Mouse (Mus musculus) G1E (cell line): ENCODE data around the gene Bpi. TPM values are rescaled to one million over a fixed set of nuclear protein-coding genes. Genes with fewer than 3 reads are reported as not detected.

ENCODE experiments used
- ATAC-seq: 2 replicates; pipeline ENCODE4 v1.8.0; 2016; ENCODE audit warnings: mild to moderate bottlenecking; ENCODE audit not compliant: insufficient number of reproducible peaks, poor library complexity, low FRiP score, severe bottlenecking; ENCODE audit errors: extremely low read depth
- DNase-seq: peaks from one replicate; pipeline ENCODE4 v3.0.0; 2012; ENCODE audit warnings: low spot score
- H3K27me3 ChIP-seq: 2 replicates; pipeline ENCODE4 v1.6.1; 2012; ENCODE audit warnings: mild to moderate bottlenecking, low read length, inconsistent platforms; ENCODE audit not compliant: insufficient read depth
- H3K36me3 ChIP-seq: replicated peaks from 2 replicates; pipeline ENCODE3; 2012; ENCODE audit warnings: mild to moderate bottlenecking, inconsistent platforms
- H3K4me1 ChIP-seq: 2 replicates; pipeline ENCODE4 v1.6.1; 2012; ENCODE audit warnings: low read depth, low read length, inconsistent platforms, mixed read lengths; ENCODE audit not compliant: insufficient read depth
- H3K4me3 ChIP-seq: 2 replicates; pipeline ENCODE4 v1.5.1; 2012; ENCODE audit warnings: low read depth, mild to moderate bottlenecking, inconsistent platforms, low read length, moderate library complexity, mixed read lengths
- H3K9me3 ChIP-seq: replicated peaks from 2 replicates; pipeline ENCODE4 v1.6.1; 2012; ENCODE audit warnings: inconsistent platforms
- CTCF ChIP-seq: IDR thresholded peaks from 2 replicates; pipeline ENCODE4 v1.5.1; 2012; ENCODE audit warnings: low read depth, low read length, inconsistent platforms, mixed read lengths
- GATA1 ChIP-seq: IDR thresholded peaks from 2 replicates; pipeline ENCODE4 v1.6.1; 2012; ENCODE audit warnings: borderline replicate concordance, low read length, inconsistent platforms, mixed read lengths
- GATA2 ChIP-seq: IDR thresholded peaks from 2 replicates; pipeline ENCODE4 v1.6.1; 2012; ENCODE audit warnings: low read depth, low read length, inconsistent platforms, borderline replicate concordance
- POLR2AphosphoS5 ChIP-seq: IDR thresholded peaks from 2 replicates; pipeline ENCODE4 v1.6.1; 2012; ENCODE audit warnings: low read depth, low read length, inconsistent platforms; ENCODE audit not compliant: insufficient replicate concordance
- TAL1 ChIP-seq: conservative IDR thresholded peaks from 2 replicates; pipeline ENCODE4 v1.6.1; 2012; ENCODE audit warnings: low read depth, low read length, inconsistent platforms, mixed read lengths
- polyA plus RNA-seq: library from polyadenylated mRNA; stranded (reverse); fragments of >175 nt; gene quantifications from 2 replicates; pipeline ENCODE4 v1.2.3, GENCODE M21; 2012
- total RNA-seq, 2 experiments: library from RNA; stranded (forward) in 1 of 2; stranded (reverse) in 1 of 2; fragments of 200-1000 nt in 1 of 2; fragments of >200 nt in 1 of 2; fragmentation: Nextera tagmentation in 1 of 2; gene quantifications; 2 replicates each; pipeline ENCODE4 v1.2.3; 2014 to 2017

The Bpi gene
- total RNA-seq (2014; fragmentation: Nextera tagmentation) (not detected in 2 replicates), total RNA-seq (2017) (not detected in 2 replicates), polyA plus RNA-seq (not detected in 2 replicates)

DNA sequence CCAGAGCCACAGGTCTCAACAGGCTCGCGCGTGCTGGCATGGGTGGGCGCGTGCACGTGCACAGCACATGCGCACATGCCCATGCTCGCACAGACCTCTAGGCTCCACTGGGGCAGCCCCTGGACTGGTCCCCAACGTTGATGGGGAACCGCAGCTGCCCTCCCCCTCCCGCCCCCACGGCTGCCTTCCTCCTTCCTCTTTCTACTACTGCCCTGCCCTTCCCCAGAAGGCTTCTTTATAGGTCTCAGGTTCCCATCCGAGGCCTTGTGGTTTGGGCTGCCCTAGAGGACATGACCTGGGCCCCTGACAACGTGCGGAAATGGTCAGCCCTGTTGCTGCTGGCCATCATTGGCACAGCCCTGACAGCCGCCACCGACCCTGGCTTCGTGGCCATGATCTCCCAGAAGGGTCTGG is at the start of gene Bpi:
Gene Bpi, plus strand, starts transcription at position 90 of the 414 bp plus-strand sequence.
- Histone ChIP-seq H3K36me3 (no peaks in the 10 kb centered on the region), H3K4me1 (peaks cover 6% of the 10 kb centered on the region; the same call in 1 of the 2 replicates), H3K4me3 (no peak within 1 kb of the TSS), H3K27me3 (peaks cover 12% of the 10 kb centered on the region), H3K9me3 (no peaks in the 10 kb centered on the region)
- no peak for ATAC-seq
- TF ChIP-seq POLR2AphosphoS5 (no peak), CTCF (no peak), GATA1 (no peak), TAL1 (no peak), GATA2 (no peak)
- DNase-seq, result no peak

DNA sequence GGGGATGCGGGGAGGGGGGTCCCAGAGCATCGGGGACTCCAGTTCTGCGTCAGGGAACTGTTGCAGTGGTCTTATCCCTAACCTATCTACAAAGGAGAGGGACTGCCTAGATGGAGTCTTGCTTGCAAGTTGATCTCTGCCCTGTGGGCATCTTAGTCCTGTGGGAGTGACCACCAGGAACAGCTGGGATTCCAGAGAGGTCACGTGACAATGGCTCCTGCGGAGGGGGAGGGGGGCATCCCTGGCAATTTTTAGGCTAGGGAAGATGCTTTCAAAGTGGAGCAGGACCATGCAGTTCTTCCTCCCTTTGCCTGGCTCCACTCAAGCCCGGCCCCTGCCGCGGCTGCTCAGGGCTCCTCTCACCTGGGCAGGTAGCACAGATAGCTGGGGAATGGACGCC is 48.1 kb upstream of the Bpi start:
- ATAC-seq, result no peak
- Histone ChIP-seq H3K27me3 (peaks cover 28% of the 10 kb centered on the region), H3K9me3 (no peaks in the 10 kb centered on the region), H3K36me3 (no peaks in the 10 kb centered on the region), H3K4me1 (no peaks in the 10 kb centered on the region), H3K4me3 (no peak overlapping the region)
- TF ChIP-seq POLR2AphosphoS5 (no peak), TAL1 (no peak)
- DNase-seq, result no peak

DNA sequence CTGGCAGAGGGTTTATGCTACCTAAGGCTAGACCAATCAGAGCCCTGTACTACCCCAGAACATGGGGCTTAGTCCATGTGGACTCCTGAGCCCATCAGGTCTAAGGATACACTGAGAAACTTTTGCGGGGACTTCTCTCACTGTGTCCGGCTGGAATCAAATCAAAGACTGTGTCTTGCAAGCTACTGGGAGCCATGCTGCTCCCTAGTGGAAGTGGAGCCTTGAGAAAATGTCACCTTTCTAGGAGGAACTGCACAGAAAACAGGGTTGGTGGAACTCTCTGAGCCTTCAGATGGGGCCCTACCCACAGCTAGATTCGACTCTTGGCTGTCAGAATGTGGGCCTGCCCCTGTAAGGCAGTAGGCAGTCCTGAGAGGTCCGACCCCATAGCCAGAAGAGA is 47.4 kb upstream of the Bpi start:
- Histone ChIP-seq H3K36me3 (no peaks in the 10 kb centered on the region), H3K4me1 (no peaks in the 10 kb centered on the region), H3K9me3 (no peaks in the 10 kb centered on the region), H3K27me3 (peaks cover 28% of the 10 kb centered on the region), H3K4me3 (no peak overlapping the region)
- TF ChIP-seq TAL1 (no peak), CTCF (peak; percentile 44; the same call in 1 of the 2 replicates), POLR2AphosphoS5 (no peak), GATA1 (no peak), GATA2 (no peak)
- DNase-seq (no peak), ATAC-seq (no peak)

DNA sequence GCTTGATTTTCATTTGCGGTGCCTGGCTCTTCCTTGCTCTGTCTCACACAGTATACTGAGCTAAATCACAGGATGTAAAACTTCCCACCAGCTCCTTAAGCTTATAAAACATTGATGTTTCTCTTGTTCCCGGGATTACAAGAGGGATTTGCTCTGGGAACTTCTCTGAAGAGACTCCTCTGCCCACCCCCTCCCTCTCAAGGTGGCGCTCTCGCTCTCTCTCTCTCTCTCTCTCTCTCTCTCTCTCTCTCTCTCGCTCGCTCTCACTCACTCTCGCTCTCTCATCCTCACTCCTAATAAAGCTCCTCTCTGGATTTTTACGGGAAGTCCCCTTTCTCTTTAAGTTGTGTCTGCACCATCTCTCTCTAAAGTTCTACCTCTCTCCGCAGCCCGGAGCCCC is 46.9 kb upstream of the Bpi start:
- no peaks in the 10 kb centered on the region for H3K9me3 ChIP-seq
- no peak for ATAC-seq
- H3K27me3 ChIP-seq, result peaks cover 28% of the 10 kb centered on the region
- no peaks in the 10 kb centered on the region for H3K4me1 ChIP-seq
- no peaks in the 10 kb centered on the region for H3K36me3 ChIP-seq
- no peak overlapping the region for H3K4me3 ChIP-seq
- TF ChIP-seq TAL1 (no peak), CTCF (no peak), GATA1 (no peak), GATA2 (no peak), POLR2AphosphoS5 (no peak)
- DNase-seq, result no peak

DNA sequence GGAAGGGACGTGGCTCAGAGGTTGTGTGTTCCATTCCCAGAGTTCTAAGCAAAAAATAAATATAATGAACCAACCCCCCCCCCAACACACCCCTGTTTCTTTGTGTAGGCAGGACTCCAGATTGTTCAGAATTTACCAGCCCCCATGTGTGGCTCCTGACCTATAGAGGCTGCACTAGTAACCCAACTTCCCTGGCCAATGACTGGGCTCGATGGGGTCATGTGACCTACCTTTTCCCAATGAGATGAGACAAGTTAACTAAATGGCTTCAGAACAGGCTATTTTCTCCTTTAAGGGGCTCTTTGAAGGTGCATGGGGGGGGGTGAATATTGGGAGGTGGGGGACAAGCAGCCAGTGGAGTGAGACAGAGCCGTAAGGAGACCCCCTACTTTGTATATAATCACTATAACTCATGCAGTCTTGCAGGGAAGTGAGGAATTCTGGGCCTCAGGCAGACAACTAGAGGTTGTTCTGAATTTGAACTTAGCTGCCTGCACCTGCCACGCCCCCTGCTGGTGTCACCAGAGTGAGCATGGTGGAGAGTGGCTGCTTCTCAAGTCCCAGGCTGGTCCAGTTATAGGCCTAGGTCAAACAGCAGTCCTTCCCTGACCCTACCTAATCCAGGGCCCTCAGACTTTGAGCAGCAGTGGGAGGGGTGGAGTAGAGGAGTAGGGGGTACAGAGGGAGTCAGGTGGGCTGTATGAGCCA is 46.0 kb upstream of the Bpi start:
- H3K36me3 ChIP-seq, result no peaks in the 10 kb centered on the region
- no peak overlapping the region for H3K4me3 ChIP-seq
- ATAC-seq, result no peak
- peaks cover 28% of the 10 kb centered on the region for H3K27me3 ChIP-seq
- TF ChIP-seq TAL1 (no peak), GATA2 (no peak), POLR2AphosphoS5 (no peak), CTCF (no peak), GATA1 (no peak)
- H3K9me3 ChIP-seq, result no peaks in the 10 kb centered on the region
- no peak for DNase-seq
- H3K4me1 ChIP-seq, result no peaks in the 10 kb centered on the region

DNA sequence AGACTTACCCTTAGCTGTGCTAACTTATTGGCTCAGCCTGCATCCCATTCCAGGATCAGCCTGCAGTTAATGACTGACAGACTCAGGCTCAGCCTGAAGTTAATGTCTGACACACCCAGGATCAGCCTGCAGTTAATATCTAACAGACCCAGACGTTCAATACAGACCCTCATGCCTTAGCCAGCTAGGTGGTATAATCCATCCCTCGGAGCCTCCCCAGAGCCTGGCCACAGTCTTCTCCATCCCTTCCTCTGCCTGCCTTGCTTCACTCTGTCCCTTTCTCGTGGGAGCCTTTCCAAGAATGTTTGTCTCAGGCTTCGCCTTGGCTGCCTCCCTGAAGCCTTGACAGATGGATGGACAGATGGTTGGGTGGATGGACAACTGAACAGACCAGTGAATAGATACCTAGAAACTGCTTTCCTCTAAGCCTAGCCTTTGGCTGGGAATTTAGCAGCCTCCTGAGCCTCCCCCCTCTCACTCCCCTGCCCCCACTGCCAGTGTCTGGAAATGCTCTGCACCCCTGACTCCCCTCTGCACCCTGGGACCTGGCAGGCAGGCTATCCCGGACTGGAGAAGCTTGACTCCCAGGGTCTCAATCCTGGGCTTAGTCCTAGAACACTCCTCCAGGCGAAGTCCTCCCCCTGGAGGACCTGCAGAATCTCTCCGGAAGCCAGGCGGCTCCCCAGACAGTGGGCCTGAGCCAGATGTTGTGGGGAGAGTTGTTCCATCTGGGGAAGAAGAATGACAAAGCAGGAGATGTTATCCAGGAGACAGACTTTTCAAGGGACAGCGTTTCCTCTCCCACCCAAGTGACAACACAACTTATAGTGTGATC is 42.4 kb upstream of the Bpi start:
- no peaks in the 10 kb centered on the region for H3K9me3 ChIP-seq
- ATAC-seq, result no peak
- H3K4me3 ChIP-seq, result no peak overlapping the region
- DNase-seq, result no peak
- peaks cover 19% of the 10 kb centered on the region; the same call in 1 of the 2 replicates for H3K27me3 ChIP-seq
- no peak for TF ChIP-seq GATA1
- TF ChIP-seq TAL1, result no peak
- no peak for TF ChIP-seq POLR2AphosphoS5
- no peak for TF ChIP-seq CTCF
- no peak for TF ChIP-seq GATA2
- no peaks in the 10 kb centered on the region for H3K36me3 ChIP-seq
- no peaks in the 10 kb centered on the region for H3K4me1 ChIP-seq
